Mouse (Mus musculus) embryonic facial prominence, embryonic 11.5 days (tissue): ENCODE results near the gene Cd80. TPM values are rescaled to one million over a fixed set of nuclear protein-coding genes. Genes with fewer than 3 reads are reported as not detected.
"Not testable (repeated sequence)": the region's sequence is repeated elsewhere in the genome, so short reads cannot be mapped to it uniquely, and the experiment has no call there.

ENCODE experiments used
- ATAC-seq: fragments of 200-750 bp; cut with Nextera tagmentation; replicated peaks from 2 replicates; pipeline ENCODE4 v1.8.0; 2017; ENCODE audit warnings: low read depth; ENCODE audit not compliant: insufficient number of reproducible peaks, low FRiP score, low TSS enrichment
- DNase-seq: peaks from one replicate; pipeline ENCODE4 v3.0.0-alpha.2; 2015; ENCODE audit warnings: low spot score
- H3K27ac ChIP-seq: fragments of 300-500 bp; sonication (generic); replicated peaks from 2 replicates; pipeline ENCODE4 v1.5.1; 2014; ENCODE audit warnings: mild to moderate bottlenecking, low read depth, low read length, control low read depth
- H3K27me3 ChIP-seq: fragments of 300-500 bp; sonication (generic); 2 replicates; pipeline ENCODE4 v1.6.1; 2014; ENCODE audit warnings: mild to moderate bottlenecking, low read length, moderate library complexity, mixed read lengths; ENCODE audit not compliant: control insufficient read depth, insufficient read depth
- H3K36me3 ChIP-seq: fragments of 300-500 bp; sonication (generic); replicated peaks from 2 replicates; pipeline ENCODE4 v1.6.1; 2014; ENCODE audit warnings: low read depth, mild to moderate bottlenecking, low read length, moderate library complexity, mixed read lengths; ENCODE audit not compliant: control insufficient read depth, insufficient read depth
- H3K4me1 ChIP-seq: fragments of 300-500 bp; sonication (generic); 2 replicates; pipeline ENCODE4 v1.6.1; 2014; ENCODE audit warnings: low read length, mixed read lengths; ENCODE audit not compliant: control insufficient read depth, insufficient read depth
- H3K4me2 ChIP-seq: fragments of 300-500 bp; sonication (generic); 2 replicates; pipeline ENCODE4 v1.6.1; 2014; ENCODE audit warnings: low read depth, mild to moderate bottlenecking, control low read depth, low read length, moderate library complexity
- H3K4me3 ChIP-seq: fragments of 300-500 bp; sonication (generic); 2 replicates; pipeline ENCODE4 v1.5.1; 2014; ENCODE audit warnings: low read depth, low read length, control low read depth
- H3K9ac ChIP-seq: fragments of 300-500 bp; sonication (generic); replicated peaks from 2 replicates; pipeline ENCODE4 v1.6.1; 2014; ENCODE audit warnings: mild to moderate bottlenecking, control low read depth, low read length
- H3K9me3 ChIP-seq: fragments of 300-500 bp; sonication (generic); replicated peaks from 2 replicates; pipeline ENCODE4 v1.6.1; 2016; ENCODE audit warnings: mild to moderate bottlenecking, low read length, inconsistent platforms, mixed read lengths; ENCODE audit not compliant: control insufficient read depth
- WGBS: fragments of 180-500 bp; shearing (Covaris S2); extraction: QIAGEN DNeasy Blood & Tissue Kit; methylation state at CpG from one replicate; pipeline ENCODE4 v1.1.7; 2014; 5-methylcytosine and 5-hydroxymethylcytosine counted together
- polyA plus RNA-seq: library from polyadenylated mRNA; unstranded; fragments of >200 nt; fragmentation: Nextera tagmentation; extraction: Ambion mirVana; gene quantifications from 2 replicates; pipeline ENCODE4 v1.2.1, GENCODE M21; 2014

The Cd80 gene
- polyA plus RNA-seq, 1 experiment from 2014 or later = 0.52 TPM

- Histone ChIP-seq H3K36me3 (peaks cover 13% of the 10 kb centered on the region), H3K4me3 (no peak overlapping the region), H3K9me3 (no peaks in the 10 kb centered on the region), H3K4me2 (no peak overlapping the region), H3K27me3 (no peaks in the 10 kb centered on the region), H3K4me1 (no peaks in the 10 kb centered on the region), H3K27ac (no peak overlapping the region), H3K9ac (no peak overlapping the region)
- no peak for ATAC-seq
- no peak for DNase-seq
- WGBS = 93% methylated on average over 7 of the region's 7 CpGs
Observed at GRCm38 (mm10) chr16:38443721-38444464, 11.5 kb upstream of the Cd80 start.

GRCm38 (mm10) chr16:38445046-38445445, 10.3 kb upstream of the Cd80 start:
- no peaks in the 10 kb centered on the region for H3K27me3 ChIP-seq
- H3K27ac ChIP-seq = no peak overlapping the region
- DNase-seq (no peak), ATAC-seq (no peak)
- no peak overlapping the region for H3K9ac ChIP-seq
- peaks cover 13% of the 10 kb centered on the region for H3K36me3 ChIP-seq
- WGBS = 81% methylated on average over 1 of the region's 1 CpGs
- H3K4me3 ChIP-seq = no peak overlapping the region
- H3K9me3 ChIP-seq = no peaks in the 10 kb centered on the region
- no peak overlapping the region for H3K4me2 ChIP-seq
- H3K4me1 ChIP-seq = no peaks in the 10 kb centered on the region

GRCm38 (mm10) chr16:38445576-38445975, 9.8 kb upstream of the Cd80 start:
- Histone ChIP-seq H3K9me3 (no peaks in the 10 kb centered on the region), H3K4me2 (no peak overlapping the region), H3K4me3 (no peak overlapping the region), H3K27ac (no peak overlapping the region), H3K4me1 (no peaks in the 10 kb centered on the region), H3K27me3 (no peaks in the 10 kb centered on the region), H3K9ac (no peak overlapping the region), H3K36me3 (peaks cover 13% of the 10 kb centered on the region)
- 98% methylated on average over 20 of the region's 20 CpGs for WGBS
- DNase-seq (no peak), ATAC-seq (no peak)

GRCm38 (mm10) chr16:38446141-38446540, 9.2 kb upstream of the Cd80 start:
- H3K4me2 ChIP-seq, DNase-seq, H3K9me3 ChIP-seq, H3K4me1 ChIP-seq, H3K9ac ChIP-seq, H3K4me3 ChIP-seq, H3K27ac ChIP-seq, H3K27me3 ChIP-seq, ATAC-seq: not testable (repeated sequence)
- 93% methylated on average over 2 of the region's 2 CpGs for WGBS
- peaks cover 13% of the 10 kb centered on the region for H3K36me3 ChIP-seq

GRCm38 (mm10) chr16:38447366-38447765, 8.0 kb upstream of the Cd80 start:
- H3K4me2 ChIP-seq = no peak overlapping the region
- H3K36me3 ChIP-seq = peaks cover 13% of the 10 kb centered on the region
- ATAC-seq (no peak), DNase-seq (no peak)
- H3K27ac ChIP-seq = no peak overlapping the region
- H3K9me3 ChIP-seq = no peaks in the 10 kb centered on the region
- WGBS = 91% methylated on average over 21 of the region's 21 CpGs
- H3K4me1 ChIP-seq = no peaks in the 10 kb centered on the region
- H3K4me3 ChIP-seq = no peak overlapping the region
- no peaks in the 10 kb centered on the region for H3K27me3 ChIP-seq
- no peak overlapping the region for H3K9ac ChIP-seq

- Histone ChIP-seq H3K36me3 (peaks cover 13% of the 10 kb centered on the region), H3K9me3 (no peaks in the 10 kb centered on the region), H3K4me1 (no peaks in the 10 kb centered on the region), H3K9ac (no peak overlapping the region), H3K27ac (no peak overlapping the region), H3K4me2 (no peak overlapping the region), H3K4me3 (no peak overlapping the region), H3K27me3 (no peaks in the 10 kb centered on the region)
- ATAC-seq (no peak), DNase-seq (peak; percentile 54)
- 65% methylated on average over 12 of the region's 12 CpGs for WGBS
Observed at GRCm38 (mm10) chr16:38448458-38448857, 6.9 kb upstream of the Cd80 start.

- no peaks in the 10 kb centered on the region for H3K9me3 ChIP-seq
- H3K4me2 ChIP-seq = no peak overlapping the region
- DNase-seq = no peak
- H3K27me3 ChIP-seq = no peaks in the 10 kb centered on the region
- WGBS = 80% methylated on average over 7 of the region's 7 CpGs
- H3K27ac ChIP-seq = no peak overlapping the region
- no peak overlapping the region for H3K4me3 ChIP-seq
- peaks cover 2% of the 10 kb centered on the region for H3K36me3 ChIP-seq
- H3K4me1 ChIP-seq = no peaks in the 10 kb centered on the region
- ATAC-seq = no peak
- no peak overlapping the region for H3K9ac ChIP-seq
Observed at GRCm38 (mm10) chr16:38450707-38451106, 4.7 kb upstream of the Cd80 start.

GRCm38 (mm10) chr16:38451421-38452205, 3.7 kb upstream of the Cd80 start:
- Histone ChIP-seq H3K4me3 (peak overlapping the region; percentile 72), H3K4me1 (no peaks in the 10 kb centered on the region), H3K9me3 (no peaks in the 10 kb centered on the region), H3K27ac (peak overlapping the region; percentile 80), H3K36me3 (no peaks in the 10 kb centered on the region; the same call in 1 of the 2 replicates), H3K27me3 (no peaks in the 10 kb centered on the region), H3K9ac (peak overlapping the region; percentile 96), H3K4me2 (peak overlapping the region; percentile 51)
- DNase-seq (peak; percentile 64), ATAC-seq (no peak)
- WGBS = 40% methylated on average over 12 of the region's 12 CpGs
